Mouse (Mus musculus): ENCODE results near the gene Cdk6. TPM values are rescaled to one million over a fixed set of nuclear protein-coding genes. Genes with fewer than 3 reads are reported as not detected.
A peak's percentile ranks its signal among the peaks of the same experiment; 100 is the strongest.
"Not testable (repeated sequence)": the region's sequence is repeated elsewhere in the genome, so short reads cannot be mapped to it uniquely, and the experiment has no call there.

The Cdk6 gene
- polyA plus RNA-seq, 1 experiment from 2014 or later, result 18.0 TPM

GRCm38 (mm10) chr5:3407926-3408325, 66.6 kb downstream of the Cdk6 start:
- H3K27ac ChIP-seq, result no peak overlapping the region
- no peak overlapping the region for H3K4me2 ChIP-seq (replicated peaks)
- no peaks in the 10 kb centered on the region for H3K36me3 ChIP-seq
- H3K4me3 ChIP-seq (replicated peaks), result no peak overlapping the region
- 92% methylated on average over 9 of the region's 9 CpGs for WGBS
- H3K27me3 ChIP-seq, result no peaks in the 10 kb centered on the region
- ATAC-seq, result no peak
- H3K9ac ChIP-seq (replicated peaks), result no peak overlapping the region
- no peaks in the 10 kb centered on the region for H3K9me3 ChIP-seq
- 0 out of 2 replicates have a peak, but pooled peaks cover 9% of the 10 kb centered on the region for H3K4me1 ChIP-seq (replicated peaks)

DNA sequence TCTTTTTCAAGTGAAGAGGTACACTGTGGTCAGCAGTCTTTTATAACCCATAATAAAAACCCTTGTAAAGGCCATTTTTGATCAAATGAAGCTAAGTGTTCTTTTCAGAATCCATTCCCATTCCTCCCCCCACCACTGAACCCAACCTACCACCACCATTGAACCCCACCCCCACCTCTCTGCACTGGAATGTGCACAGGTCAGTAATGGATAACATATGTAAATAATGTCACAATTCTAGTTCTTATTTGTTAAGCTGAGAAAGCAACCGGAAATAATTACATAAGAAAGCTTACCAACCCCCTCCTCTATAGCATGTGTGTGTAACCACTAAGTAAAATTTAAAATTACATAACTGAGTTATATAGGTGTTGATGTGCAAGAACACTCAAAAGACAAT, 76.9 kb downstream of the Cdk6 start:
- H3K4me1 ChIP-seq (replicated peaks), result not testable (repeated sequence)
- WGBS, result 95% methylated on average over 1 of the region's 1 CpGs

GRCm38 (mm10) chr5:3420094-3420831, 79.0 kb downstream of the Cdk6 start:
- H3K27me3 ChIP-seq, result no peaks in the 10 kb centered on the region
- no peaks in the 10 kb centered on the region for H3K9me3 ChIP-seq
- H3K27ac ChIP-seq, result no peak overlapping the region
- ATAC-seq, result no peak
- WGBS, result 91% methylated on average over 10 of the region's 10 CpGs
- no peak overlapping the region for H3K4me2 ChIP-seq (replicated peaks)
- H3K36me3 ChIP-seq, result no peaks in the 10 kb centered on the region
- no peak overlapping the region for H3K9ac ChIP-seq (replicated peaks)
- no peak overlapping the region for H3K4me3 ChIP-seq (replicated peaks)
- no peaks in the 10 kb centered on the region for H3K4me1 ChIP-seq (replicated peaks)

More for the DNA sequence above, 76.9 kb downstream of the Cdk6 start:
- H3K4me3 ChIP-seq (replicated peaks); H3K27me3 ChIP-seq; ATAC-seq; H3K4me2 ChIP-seq (replicated peaks); H3K36me3 ChIP-seq; H3K9me3 ChIP-seq; H3K27ac ChIP-seq; H3K9ac ChIP-seq (replicated peaks): not testable (repeated sequence)

DNA sequence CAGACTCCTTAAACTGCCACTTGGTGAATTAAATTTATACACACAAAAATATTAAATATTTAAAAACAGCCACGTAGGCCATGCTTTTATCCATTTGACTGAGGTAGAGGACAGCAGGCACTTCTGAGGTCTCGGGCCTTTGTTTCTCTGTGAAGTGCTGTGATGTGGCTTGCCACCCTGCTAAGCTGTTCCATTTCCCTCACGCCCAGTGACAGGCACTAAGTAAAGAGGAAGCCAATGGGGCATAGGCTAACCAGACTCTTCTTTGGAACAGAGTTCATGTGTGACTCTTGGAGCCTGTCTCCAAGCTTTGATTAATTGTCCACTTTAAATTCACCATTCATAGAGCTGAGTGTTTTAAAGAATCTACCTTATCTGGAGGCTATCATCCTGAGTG, 79.5 kb downstream of the Cdk6 start:
- no peak for ATAC-seq
- H3K27ac ChIP-seq, result no peak overlapping the region

DNA sequence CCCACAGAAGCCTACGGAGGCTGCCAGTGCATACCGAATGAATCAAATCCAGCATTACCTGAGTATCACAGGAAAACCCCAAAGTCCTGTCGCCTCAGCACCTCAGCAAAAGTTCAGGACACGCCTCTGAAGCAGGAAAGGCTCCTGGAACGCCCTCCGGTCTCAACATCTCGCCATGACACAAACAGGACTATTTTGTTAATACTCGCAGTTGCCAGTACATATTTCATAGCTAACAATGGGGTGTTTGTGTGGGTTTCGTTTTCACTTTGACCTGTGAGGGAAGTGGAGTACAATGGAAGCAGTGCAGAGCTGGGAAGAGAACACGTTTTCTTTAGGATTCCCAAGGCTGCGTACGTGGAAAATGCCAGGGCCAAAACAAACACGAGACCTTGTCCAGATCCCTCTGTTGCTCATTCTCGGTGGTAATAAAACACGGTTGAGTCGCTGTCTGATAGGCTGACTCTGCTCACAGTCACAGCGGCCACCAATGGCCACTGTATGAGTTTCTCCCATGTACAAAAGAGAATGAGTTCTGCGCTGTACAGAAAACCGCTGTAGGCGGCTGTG, 91.9 kb downstream of the Cdk6 start:
- H3K4me1 ChIP-seq (replicated peaks); H3K36me3 ChIP-seq; H3K4me2 ChIP-seq (replicated peaks); H3K9ac ChIP-seq (replicated peaks); H3K4me3 ChIP-seq (replicated peaks); H3K27me3 ChIP-seq; H3K27ac ChIP-seq; H3K9me3 ChIP-seq; ATAC-seq: not testable (repeated sequence)
- 84% methylated on average over 20 of the region's 20 CpGs for WGBS

More for the DNA sequence above, 79.5 kb downstream of the Cdk6 start:
- Histone ChIP-seq H3K4me3 (replicated peaks) (no peak overlapping the region), H3K9ac (replicated peaks) (no peak overlapping the region), H3K27me3 (no peaks in the 10 kb centered on the region), H3K4me2 (replicated peaks) (no peak overlapping the region), H3K36me3 (no peaks in the 10 kb centered on the region), H3K9me3 (no peaks in the 10 kb centered on the region), H3K4me1 (replicated peaks) (no peaks in the 10 kb centered on the region)
- 86% methylated on average over 3 of the region's 3 CpGs for WGBS

GRCm38 (mm10) chr5:3434105-3434504, 92.8 kb downstream of the Cdk6 start:
- 95% methylated on average over 5 of the region's 5 CpGs for WGBS
- H3K27ac ChIP-seq; H3K4me3 ChIP-seq (replicated peaks); H3K36me3 ChIP-seq; H3K27me3 ChIP-seq; H3K4me2 ChIP-seq (replicated peaks); H3K9me3 ChIP-seq; ATAC-seq; H3K9ac ChIP-seq (replicated peaks); H3K4me1 ChIP-seq (replicated peaks): not testable (repeated sequence)

DNA sequence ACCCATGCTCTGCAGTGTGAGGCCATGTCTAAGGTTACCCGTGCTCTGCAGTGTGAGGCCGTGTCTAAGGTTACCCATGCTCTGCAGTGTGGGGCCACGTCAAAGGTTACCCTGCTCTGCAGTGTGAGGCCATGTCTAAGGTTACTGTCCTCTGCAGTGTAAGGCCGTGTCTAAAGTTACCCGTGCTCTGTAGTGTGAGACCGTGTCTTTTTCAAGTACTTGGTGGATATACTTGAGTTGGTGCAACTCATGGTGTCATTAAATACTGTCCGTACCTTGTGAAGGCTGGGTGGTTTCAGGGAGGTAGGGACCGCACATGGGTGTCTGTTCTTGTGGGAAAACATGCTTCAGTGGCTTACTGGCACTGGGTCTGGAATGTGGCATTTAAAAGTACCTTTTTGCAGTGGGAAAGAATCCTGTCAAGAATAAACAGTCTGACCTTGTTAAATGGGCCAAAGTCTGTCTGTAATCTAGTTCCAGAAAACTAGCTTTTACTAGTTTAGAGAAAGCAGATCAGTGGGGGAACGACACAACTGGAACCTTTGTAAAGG, 97.2 kb downstream of the Cdk6 start:
- H3K9ac ChIP-seq (replicated peaks); ATAC-seq; H3K9me3 ChIP-seq; H3K36me3 ChIP-seq; H3K27ac ChIP-seq; H3K27me3 ChIP-seq; H3K4me3 ChIP-seq (replicated peaks); H3K4me2 ChIP-seq (replicated peaks); H3K4me1 ChIP-seq (replicated peaks): not testable (repeated sequence)
- WGBS, result 92% methylated on average over 9 of the region's 9 CpGs

- not testable (repeated sequence) for H3K36me3 ChIP-seq; H3K27ac ChIP-seq; H3K4me2 ChIP-seq (replicated peaks); H3K9ac ChIP-seq (replicated peaks); H3K4me3 ChIP-seq (replicated peaks); H3K4me1 ChIP-seq (replicated peaks); H3K27me3 ChIP-seq; H3K9me3 ChIP-seq; ATAC-seq
- WGBS, result 84% methylated on average over 6 of the region's 6 CpGs
These were observed 98.1 kb downstream of the Cdk6 start for GRCm38 (mm10) chr5:3439386-3439785.

- H3K27me3 ChIP-seq; ATAC-seq; H3K36me3 ChIP-seq; H3K27ac ChIP-seq; H3K9ac ChIP-seq (replicated peaks); H3K4me3 ChIP-seq (replicated peaks); H3K9me3 ChIP-seq; H3K4me2 ChIP-seq (replicated peaks); H3K4me1 ChIP-seq (replicated peaks): not testable (repeated sequence)
- 81% methylated on average over 3 of the region's 3 CpGs for WGBS
These were observed 101.2 kb downstream of the Cdk6 start for GRCm38 (mm10) chr5:3442524-3442923.

DNA sequence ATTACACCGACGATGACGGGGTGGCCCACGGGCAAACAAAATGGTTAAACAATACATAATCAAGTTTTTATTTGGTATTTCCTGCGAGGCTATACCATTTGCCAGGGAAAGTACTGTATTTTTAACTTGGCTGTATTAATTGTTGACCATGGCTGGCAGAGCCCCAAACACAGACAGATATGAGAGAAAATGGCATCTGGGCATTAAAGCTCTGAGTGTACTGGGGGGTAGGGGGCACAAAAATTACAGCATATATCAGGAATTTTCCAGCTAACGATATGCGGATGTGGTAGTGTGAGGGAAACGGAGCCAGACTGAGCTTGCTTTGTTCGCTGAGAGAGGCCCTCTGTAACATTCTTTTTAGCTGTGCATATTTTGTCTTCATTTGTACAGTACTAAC, 109.9 kb downstream of the Cdk6 start:
- 33% methylated on average over 9 of the region's 9 CpGs for WGBS
- Histone ChIP-seq H3K4me1 (replicated peaks) (peaks cover 11% of the 10 kb centered on the region), H3K27ac (peak overlapping the region; percentile 47; the same call in 1 of the 2 replicates)
- not testable (repeated sequence) for H3K9ac ChIP-seq (replicated peaks); H3K4me2 ChIP-seq (replicated peaks); H3K9me3 ChIP-seq; H3K27me3 ChIP-seq; ATAC-seq; H3K36me3 ChIP-seq; H3K4me3 ChIP-seq (replicated peaks)

DNA sequence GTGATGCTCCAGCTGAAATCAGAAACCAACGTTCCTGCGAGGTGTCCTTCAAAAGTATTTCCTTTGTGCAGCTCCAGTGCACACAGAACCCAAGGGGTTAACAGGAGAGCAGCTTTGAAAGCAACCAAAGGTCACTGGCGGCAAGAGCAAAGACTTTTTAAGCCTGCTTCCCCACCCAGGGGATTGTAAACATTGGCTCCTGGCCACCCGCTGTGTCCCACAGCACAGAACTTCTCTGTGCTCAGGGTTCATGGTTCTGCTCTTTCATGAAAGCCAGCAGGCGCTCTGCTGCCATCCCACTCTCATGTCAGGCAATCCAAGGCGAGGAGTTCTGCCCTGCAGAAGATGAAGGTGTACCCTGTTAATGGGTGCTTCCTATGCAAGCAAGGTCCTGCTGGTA, 112.7 kb downstream of the Cdk6 start:
- not testable (repeated sequence) for H3K36me3 ChIP-seq; H3K9ac ChIP-seq (replicated peaks); H3K4me3 ChIP-seq (replicated peaks); H3K9me3 ChIP-seq; H3K27me3 ChIP-seq
- peak overlapping the region; percentile 22; the same call in 1 of the 2 replicates for H3K4me2 ChIP-seq (replicated peaks)
- ATAC-seq, result peak; percentile 62; the same call in 1 of the 2 replicates
- peaks cover 11% of the 10 kb centered on the region for H3K4me1 ChIP-seq (replicated peaks)
- H3K27ac ChIP-seq, result peak overlapping the region; percentile 58; the same call in 1 of the 2 replicates
- 0% methylated on average over 6 of the region's 6 CpGs for WGBS

DNA sequence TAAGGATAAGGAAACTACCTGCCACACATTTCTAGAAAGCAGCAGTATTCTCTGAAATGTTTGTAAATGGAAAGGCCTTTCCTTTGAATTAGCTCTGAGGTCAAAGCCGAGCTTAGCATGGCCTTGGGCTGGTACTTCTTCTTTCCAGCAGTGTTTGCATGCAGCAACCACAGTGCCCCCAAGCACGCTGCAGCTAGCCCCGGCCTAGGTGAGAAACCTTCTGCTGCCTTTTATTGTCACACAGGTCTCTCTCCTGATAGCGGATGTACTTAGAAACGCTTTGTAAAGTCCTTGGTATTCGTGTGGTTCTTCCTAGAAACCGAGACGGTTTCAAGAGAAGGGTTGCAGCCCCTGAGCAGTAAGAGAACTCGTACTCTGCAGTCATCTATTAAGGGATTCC, 119.6 kb downstream of the Cdk6 start:
- Histone ChIP-seq H3K9ac (replicated peaks) (no peak overlapping the region), H3K36me3 (no peaks in the 10 kb centered on the region), H3K4me2 (replicated peaks) (no peak overlapping the region), H3K4me3 (replicated peaks) (no peak overlapping the region), H3K27me3 (no peaks in the 10 kb centered on the region), H3K9me3 (no peaks in the 10 kb centered on the region), H3K4me1 (replicated peaks) (no peaks in the 10 kb centered on the region), H3K27ac (no peak overlapping the region)
- no peak for ATAC-seq
- WGBS, result 87% methylated on average over 9 of the region's 9 CpGs

Measured in midbrain, embryonic 13.5 days (tissue).